Mouse (Mus musculus) kidney, postnatal 25 days (tissue): Measurements from ENCODE around the gene Clec2d.
"Not testable (repeated sequence)": the region's sequence is repeated elsewhere in the genome, so short reads cannot be mapped to it uniquely, and the experiment has no call there.

Experiments used
- DNase-seq, 2 experiments: peaks; one replicate each; pipeline ENCODE4 v3.0.0; 2021; ENCODE audit warnings: mixed read lengths in 2 of 2

Gene Clec2d

DNA sequence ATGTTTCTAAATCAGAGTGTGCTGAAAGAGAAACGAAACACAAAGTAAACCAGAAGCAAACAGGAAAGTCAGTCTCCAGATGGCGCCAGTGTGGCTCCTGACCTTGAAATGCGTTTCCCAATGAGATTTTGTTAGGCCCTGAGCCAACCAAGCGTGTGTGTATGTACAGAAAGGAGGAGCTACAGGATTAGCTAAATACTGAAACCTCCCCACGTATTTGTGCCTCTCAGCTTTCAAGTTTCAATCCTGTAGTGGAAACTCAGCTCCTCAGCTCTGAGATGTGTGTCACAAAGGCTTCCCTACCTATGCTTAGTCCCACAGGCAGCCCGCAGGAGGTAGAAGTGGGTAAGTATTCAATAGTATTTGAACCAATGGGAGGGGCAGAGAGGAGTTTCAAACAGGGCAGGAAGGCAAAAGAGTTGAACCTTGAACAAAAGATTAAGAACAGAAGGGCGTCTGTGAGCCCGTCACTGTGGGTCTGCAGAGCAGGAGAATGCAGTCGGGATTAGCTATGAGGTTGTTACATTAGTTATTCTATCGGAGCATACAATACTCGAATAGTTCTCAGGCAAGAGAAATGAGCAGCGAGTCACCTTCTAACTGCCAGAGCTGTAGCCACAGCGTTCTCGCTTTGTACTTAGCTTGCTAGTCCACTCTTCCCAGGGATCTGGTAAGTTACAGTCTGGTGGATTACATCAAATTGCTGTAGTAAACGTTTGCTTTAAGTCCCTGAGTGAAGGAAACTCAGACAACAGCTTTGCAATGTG lies at the start of gene Clec2d:
TSS of gene Clec2d (plus strand) at position 213 of the 767 bp plus-strand sequence.
- peak; percentile 91 to 93 for DNase-seq

DNA sequence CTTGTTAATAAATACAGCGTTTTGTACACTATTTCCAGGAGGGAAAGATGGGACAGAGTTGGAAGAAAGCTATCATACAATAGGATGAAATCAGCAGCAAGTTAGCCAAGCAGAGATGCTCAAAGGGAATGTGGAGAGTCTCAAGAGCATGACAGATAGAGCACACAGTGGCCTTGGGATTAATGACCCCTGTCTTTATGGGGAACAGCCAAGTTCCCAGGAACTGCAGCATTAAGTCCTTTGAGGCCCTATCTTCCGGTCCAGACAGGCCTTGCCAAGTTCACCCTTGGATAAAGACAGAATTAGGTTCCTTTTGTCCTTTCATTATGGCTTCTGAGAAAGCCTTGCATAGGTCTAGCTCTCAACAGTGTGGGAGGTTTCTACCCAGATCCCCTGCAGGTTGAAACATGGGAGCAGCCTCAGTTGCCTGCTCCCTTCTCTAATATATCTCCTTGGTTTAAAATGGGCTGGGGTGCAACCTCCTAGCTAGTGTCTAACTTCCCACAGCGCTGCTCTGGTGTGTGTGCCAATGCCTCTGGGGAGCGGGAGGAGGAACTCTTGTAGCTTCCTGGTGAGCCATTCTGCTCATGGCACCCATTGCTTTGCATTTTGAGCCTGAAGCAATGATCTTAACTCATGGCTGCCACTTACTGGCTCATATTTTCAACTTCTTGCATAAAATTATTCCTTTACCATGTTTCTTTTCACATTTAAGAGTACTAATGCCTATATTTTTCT lies 47.6 kb upstream of the Clec2d start:
- DNase-seq, result no peak

DNA sequence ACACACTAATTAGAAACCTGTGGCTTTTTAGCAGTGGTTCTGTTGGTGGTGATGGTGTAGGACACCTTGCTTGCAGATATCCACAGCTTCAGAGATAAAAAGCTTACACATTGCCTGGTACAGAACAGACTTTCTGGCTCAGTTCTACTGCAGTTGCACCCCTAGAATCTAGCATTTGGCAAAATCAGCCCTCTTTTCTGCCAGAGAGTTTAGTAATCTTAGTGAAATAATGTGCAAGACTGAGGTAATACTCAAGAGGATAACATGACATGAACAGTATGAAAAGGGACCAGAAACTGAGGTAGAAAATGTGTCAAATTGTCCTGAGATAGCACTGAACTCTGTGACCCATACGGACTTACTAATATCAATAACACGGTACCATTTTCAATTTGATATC lies 33.6 kb upstream of the Clec2d start:
- DNase-seq, result no peak

DNA sequence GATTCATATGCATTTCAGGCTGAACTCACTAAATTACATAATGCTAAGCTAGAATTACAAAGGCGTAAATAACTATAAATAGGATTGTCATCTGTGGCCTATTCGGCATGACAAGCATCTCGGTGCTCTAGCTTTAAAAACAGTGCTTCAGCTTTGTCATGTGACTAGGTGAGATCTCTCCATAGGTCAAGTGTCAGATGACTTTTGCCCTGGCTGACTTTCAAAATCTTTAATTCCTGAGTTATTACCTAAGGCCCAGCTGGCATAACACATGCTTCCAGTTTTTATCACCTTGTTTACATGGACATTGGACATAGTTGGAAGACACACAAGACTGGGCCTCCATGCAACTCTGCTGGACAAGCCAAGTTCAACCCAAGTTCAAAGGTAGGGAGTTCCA lies 20.3 kb upstream of the Clec2d start:
- DNase-seq, result peak; percentile 24 to 39

DNA sequence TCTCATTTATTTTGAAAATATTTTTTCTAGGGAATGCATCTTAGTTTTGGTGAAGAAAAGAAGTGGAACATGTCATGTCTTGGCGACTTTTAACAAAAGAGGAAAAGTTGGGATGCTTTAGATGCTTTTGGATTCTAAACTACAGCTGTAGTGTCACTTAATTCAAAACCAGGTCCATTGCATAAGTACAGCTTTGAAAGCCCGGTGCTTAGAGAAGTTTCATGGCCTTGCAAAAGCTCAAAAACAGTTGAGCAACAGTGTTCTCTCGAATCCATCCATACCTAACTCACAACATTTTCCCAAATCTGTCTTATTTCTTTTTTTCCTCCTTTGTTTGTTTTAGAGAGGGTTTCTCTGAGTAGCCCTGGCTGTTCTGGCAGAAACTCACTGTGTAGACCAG lies 19.3 kb upstream of the Clec2d start:
- no peak for DNase-seq

DNA sequence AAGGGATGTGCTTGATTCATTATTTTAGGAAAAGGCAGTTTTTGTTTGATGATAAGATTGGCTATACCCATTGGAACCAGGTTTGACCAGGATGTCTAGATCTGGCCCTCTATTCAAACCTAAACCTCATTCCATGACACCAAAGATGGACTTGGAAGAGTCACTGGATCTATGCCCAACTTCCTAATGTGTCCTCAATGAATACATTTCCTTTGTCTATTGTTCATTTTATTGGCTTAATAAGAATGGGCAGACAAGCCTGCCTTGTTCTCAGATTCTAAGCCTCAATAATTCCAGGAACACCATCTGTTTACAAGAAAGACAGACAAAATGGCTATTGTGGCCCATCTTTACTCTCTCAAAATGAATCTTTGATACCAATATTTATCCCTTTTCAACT lies 18.5 kb upstream of the Clec2d start:
- no peak for DNase-seq

DNA sequence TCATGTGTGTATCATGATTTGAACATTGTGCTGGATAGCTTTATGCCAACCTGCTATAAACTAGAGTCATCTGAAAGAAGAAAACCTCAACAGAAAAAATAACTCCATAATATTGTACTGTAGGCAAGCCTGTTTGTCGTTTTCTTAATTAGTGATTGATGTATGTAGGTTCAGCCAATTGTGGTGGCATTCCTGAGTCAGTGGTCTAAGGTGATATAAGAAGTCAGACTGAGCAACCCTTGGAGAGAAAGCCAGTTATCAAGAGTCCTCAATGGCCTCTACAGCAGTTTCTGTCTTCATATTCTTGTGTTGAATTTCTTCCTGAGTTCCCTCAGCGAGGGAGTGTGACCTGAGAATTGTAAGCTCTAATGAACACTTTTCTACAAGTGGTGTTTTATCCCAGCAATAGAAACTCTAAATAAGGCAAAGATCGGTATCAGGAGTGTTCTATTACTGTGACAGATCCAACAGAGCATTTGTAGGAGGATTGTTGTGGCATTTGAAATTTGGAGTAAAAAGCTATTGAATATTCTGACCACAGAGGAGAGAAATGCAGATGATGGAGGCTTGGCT lies 17.7 kb upstream of the Clec2d start:
- DNase-seq, result no peak

DNA sequence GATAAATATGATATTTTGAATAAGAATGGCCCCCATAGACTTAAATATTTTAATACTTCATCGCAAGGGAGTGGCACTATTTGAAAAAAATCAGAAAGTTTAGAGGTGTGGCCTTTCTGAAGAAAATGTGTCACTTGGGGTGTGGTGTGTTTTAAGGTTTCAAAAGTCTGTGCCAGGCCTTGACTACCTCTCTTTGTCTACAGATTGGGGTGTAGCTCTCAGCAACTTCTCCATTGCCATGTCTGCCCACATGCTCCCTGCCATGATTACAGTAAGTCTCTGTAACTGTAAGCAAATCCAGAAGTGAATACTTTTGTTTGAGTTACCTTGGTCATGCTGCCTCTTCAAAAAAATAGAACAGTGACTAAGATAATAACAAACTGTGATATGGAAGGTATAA lies 16.8 kb upstream of the Clec2d start:
- DNase-seq, result no peak

DNA sequence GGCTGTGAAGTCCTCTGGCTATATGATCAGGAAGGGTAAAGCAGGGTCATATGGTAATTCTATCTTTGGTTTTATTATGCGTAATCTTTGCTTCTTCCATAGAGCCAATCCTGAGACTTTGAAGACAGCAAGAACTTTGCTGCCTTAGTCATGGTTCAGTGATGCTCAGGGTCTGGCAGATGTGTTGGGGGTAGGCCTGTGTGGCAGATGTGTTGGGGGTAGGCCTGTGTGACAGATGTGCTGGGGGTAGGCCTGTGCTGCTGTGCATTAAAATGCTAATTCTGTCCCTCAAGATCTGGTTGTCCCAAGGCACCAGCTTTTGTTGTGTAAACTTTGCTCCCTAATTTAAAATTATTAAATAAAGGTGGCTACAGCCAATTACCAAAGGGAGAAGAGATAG lies 9.5 kb upstream of the Clec2d start:
- DNase-seq, result no peak

DNA sequence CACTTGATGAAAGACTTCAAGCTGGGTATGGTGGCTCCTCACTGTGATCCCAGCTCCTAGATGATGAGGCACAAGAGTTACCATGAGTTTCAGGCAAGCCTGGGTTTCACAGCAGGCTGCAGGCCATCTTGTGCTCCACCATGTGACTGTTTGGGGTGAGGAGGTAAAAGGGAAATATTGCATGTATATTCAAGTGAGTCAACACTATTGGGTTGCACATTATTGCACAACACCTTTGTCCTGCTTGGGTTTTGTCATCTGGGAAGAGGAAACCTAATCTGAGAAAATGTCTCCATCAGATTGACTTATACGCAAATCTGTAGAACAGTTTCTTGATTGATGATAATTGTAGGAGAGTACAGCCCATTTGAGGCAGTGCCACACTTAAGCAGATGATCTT lies 8.7 kb upstream of the Clec2d start:
- no peak for DNase-seq

DNA sequence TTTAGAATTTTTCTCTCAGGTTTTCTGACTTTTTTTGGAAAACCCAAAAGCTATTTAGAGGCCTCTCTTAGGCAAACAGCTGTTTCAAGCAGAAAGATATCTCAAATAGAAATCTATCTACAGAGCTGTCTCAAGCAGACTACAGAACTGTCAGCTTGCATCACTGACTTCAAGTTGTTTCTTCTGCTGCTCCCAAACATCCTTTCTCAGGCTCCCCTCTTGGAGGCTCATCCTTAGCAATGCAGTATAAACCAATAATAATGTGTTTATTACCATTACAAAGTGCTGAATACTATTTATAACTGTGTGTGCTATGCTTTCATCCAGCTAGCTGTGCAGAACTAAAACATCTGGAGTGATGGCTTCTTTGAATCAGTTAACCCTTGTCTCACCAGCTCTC lies 5.6 kb upstream of the Clec2d start:
- no peak for DNase-seq

DNA sequence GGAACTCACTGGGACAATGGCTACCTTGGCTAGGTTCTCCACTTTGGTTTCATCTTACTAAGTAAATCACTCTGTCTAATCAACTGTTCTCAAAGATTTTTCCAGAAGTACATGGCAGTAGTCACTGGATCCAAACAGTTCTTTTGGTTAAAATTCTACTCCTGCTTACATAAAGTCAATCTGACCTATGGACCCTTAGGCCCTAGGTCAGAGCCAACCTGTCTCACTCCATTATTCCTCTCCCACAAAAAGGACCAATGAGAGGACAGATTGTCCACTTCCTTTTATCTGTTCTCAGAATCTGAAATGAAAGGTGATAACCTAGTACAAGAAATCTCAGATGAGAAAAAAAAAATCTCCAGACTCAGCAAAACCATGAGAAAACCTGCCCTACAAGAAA lies 4.8 kb upstream of the Clec2d start:
- DNase-seq, result peak in 1 of 2 experiments; percentile 42

DNA sequence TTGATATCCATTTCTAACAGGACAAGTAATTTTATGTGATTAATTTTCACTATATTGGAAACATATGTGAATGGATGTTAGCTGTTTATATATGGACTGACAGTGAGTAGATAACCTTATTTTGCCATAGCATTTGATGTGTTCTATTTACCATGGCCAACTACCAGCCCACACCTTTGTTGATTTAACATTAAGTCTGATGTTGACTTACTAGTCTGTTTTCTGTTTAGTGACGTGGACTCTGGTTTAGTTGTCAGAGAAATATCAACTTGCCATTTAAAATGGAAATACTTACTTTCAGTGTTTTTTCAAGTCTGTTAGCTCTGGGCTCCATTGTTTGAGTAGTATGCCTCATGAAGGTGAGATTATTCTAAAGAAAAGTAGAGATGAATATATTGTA lies 3.8 kb upstream of the Clec2d start:
- no peak for DNase-seq

DNA sequence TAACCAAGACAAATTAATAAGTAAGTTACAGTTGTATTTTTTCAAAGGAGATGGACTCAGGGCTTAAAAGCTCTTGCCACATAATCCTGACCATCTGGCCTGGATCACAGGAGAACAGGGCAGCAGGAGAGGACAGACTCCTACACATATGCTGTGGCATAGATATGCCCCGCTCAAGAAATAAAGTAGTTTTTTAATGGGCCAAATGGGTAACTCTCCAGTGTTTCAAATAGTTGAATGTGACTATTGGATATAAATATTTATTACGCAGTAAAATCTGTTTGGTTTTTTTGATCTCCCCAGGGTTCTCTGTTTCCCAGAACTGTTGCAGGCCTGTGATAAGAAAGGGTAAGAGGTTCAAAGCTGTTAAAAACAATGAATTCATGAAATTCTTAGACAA lies 1.1 kb upstream of the Clec2d start:
- no peak for DNase-seq

DNA sequence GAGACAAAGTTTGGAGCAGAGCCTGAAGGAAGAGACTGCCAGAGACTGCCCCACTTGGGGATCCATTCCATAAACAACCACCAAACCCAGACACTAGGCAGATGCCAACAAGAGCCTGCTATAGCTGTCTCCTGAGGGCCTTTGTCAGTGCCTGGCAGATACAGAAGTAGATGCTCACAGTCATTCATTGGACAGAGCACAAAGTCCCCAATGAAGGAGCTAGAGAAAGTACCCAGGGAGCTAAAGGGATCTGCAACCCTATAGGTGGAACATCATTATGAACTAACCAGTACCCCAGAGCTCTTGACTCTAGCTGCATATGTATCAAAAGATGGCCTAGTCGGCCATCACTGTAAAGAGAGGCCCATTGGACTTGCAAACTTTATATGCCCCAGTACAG lies 584 bp upstream of the Clec2d start:
- not testable (repeated sequence) for DNase-seq

DNA sequence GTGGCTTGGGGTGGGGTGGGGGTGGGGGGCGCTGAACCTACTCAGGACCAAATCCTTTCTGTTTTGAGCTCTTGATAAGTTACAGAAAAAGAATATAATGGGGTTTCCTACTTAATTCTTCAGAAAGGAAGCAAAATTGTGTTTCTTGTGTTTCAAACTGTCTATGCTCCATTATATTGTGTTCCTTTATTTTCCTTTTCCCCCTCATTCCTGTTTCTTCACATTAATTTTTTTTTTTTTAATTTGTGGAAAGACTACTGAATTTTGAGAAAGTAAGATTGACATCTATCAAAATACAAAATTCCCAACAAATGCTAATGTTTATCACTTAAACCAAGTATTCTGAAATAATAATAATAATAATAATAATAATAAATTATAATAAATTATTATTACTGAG lies 834 bp downstream of the Clec2d start:
- no peak for DNase-seq

DNA sequence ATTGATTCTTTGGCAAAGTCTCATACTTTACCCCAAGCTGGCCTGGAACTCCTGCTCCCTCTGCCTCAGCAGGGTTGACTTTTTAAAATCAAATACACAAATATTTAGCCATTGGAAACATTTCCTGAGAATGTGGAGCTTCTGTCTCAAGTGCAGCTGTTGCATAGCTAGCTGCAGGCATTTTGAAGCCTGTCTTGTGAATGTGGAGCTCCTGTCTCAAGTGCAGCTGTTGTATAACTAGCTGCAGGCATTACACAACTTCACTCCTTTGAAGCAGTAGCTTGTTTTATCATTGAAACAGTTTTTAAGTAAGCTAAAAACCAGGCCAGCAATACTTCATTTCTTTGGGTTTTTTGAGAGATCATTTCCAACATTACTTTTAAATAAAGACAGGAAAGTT lies 1.3 kb downstream of the Clec2d start:
- DNase-seq, result peak; percentile 50 to 58

DNA sequence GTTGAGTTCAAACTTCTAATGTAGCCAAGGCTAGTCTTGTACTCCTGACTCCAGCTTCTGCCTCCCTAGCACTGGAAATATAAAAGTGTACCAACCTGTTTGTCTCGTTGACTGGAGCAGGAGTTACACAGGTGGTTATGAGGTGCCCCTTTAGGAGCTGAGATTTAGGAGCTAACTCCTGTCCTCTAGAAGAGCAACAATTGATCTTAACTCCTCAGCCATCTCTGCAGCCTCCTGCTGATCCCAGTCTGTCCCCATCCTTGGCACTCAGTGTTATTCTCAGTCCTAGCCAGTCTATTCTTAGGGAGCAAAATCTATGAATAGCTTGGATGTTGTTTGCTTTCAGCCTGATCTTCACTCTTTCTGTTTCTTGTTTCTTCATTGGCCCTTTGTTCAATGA lies 2.1 kb downstream of the Clec2d start:
- no peak for DNase-seq

DNA sequence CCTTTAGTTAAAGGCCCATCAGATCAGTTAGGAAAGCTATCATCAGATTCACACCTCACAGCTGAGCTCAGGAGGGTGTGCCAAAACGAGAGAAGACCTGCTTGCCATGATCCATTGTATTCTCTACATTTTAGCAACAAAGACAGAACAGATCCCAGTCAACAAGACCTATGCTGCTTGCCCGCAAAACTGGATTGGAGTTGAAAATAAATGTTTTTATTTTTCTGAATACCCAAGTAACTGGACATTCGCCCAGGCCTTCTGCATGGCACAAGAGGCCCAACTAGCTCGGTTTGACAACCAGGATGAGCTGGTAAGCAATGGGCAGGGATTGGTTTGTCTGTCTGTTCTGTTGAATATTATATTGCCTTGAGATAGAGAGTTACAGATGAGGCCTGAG lies 3.6 kb downstream of the Clec2d start:
- not testable (repeated sequence) for DNase-seq

DNA sequence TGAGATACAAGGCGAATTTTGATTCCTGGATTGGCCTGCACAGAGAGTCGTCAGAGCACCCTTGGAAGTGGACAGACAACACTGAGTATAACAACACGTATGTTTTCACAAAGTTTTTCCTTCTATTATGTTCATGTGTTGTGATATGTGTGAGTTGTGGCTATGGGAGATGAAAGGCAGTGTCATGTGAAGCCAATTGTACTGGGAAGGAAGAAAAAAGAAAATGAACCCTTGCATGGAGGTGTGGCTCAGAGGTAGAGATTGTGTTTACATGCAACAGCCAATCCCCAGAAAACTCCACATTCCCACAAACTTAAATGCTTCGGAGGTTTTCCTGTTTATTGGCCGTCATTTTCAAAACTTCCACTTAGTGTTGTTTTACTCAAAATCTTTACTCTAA lies 4.4 kb downstream of the Clec2d start:
- DNase-seq, result no peak

DNA sequence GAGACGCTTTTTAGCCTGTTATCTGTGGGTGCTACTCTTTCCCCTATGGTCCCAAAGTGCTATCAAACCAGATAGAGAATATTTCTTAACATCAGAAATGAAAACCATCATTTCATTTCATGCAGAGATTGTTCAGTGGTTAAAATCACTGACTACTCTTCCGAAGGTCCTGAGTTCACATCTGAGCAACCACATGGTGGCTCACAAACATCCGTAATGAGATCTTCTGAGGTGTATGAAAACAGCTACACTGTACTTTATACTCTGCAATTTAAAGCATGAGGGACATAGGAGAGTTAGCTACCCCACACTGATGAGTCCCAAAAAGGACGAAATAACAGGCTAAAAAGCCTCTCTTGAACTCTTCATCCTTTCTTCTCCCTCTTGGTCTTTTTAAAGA lies 5.6 kb downstream of the Clec2d start:
- no peak for DNase-seq

DNA sequence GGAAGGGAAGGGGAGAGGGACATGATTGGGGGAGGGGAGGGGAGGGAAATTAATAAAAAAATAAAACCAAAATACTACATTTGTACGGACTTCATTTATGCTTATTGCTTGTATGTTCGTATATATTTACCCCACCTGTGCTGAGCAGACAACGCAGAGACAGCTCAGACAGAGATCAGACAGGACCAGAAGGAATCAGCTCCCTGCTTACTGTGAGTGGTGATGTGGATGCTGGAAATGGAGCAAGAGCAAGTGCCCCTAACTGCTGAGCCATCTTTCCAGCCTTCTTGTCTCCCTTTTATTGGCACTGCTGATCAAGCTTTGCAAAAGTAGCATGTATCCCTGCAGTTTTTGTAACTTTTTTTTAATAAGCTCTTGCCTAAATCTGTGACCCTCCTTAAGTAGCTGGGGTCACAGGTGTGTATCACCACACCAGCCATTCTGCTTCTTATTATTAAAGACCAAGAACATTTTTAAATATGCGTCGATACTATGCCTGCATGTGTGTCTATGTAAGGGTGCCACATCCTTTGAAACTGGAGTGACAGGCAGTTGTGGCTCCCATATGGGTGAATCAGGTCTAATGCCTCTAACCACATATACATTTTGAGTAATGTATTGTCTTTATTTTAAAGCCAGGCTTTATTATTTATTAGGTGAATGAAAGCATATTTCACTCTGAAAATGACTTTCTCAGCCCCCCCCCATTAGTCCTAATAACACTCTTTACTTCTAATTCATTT lies 6.2 kb downstream of the Clec2d start:
- no peak for DNase-seq

DNA sequence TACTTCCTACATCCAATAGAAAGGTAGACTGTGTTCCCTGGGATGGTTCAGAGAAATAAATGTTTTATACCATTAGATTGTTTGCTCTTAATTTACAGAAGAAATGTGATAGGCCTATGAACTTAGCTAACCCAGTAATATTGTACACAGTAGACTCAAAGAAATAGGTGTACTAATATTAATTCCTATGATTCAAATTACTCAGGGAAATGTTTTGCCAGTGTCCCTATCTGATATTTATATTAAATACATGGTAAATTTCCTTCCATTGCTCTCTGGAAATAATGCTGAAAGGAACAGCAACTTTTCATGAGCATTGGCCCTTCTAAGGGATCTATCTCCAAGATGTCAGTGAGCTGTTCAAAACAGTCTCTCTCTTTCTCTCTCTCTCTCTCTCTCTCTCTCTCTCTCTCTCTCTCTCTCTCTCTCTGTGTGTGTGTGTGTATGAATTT lies 6.8 kb downstream of the Clec2d start:
- no peak for DNase-seq
